Mouse (Mus musculus) layer of hippocampus, adult 9-11 months (tissue): ENCODE data around the gene Ccdc157.
"Not testable (repeated sequence)": the region's sequence is repeated elsewhere in the genome, so short reads cannot be mapped to it uniquely, and the experiment has no call there.

Experiments used
- DNase-seq: peaks from one replicate; pipeline ENCODE4 v3.0.0; 2022

Gene Ccdc157

GRCm38 (mm10) chr11:4159808-4160708, at the start of gene Ccdc157, which contains the start of gene Sf3a1:
TSS of gene Ccdc157 (minus strand) at chr11:4160293.
TSS of gene Sf3a1 (plus strand) at chr11:4160350.
- DNase-seq = peak; percentile 93

DNA sequence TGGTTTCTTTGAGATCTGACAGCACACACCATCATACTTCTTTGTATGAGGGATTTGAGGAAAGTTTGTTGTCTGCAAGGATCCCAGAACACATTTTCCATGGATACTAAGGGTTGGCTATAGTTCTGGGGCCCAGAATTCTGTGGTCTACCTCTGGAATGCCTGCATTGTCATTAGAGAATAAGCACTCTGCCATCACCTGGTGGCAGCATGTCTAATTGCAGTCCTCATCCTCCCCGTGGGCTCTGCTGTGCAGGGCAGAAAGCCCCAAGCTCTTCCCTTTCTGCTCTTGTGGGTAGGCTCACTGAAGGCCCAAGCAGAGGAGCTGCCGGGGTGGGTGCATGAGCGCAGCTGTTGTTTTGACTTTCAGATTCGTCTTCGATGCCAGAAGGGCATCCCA, 49.5 kb upstream of the Ccdc157 start:
- DNase-seq = no peak

GRCm38 (mm10) chr11:4207655-4208054, 47.6 kb upstream of the Ccdc157 start:
- DNase-seq = no peak

DNA sequence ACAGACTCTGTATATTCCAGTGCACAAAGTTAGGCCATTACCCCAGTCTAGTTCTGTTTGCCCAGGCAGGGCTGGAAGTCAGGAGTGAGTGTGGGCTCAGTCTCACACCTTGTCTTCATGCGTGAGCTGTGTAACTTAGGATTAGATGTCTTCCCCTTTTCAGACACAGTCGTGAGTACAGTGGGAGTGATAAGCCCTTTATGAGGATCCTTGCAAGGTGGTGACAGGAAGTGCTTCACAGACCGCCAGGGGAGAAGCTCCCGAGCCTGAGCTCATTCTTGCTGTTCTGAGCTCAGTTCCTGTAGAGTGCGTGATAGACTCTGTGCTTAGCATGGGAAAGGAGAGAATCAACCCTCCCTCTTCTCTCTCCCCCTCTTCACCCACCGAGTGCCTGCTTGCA, 46.5 kb upstream of the Ccdc157 start:
- no peak for DNase-seq

GRCm38 (mm10) chr11:4205951-4206350, 45.9 kb upstream of the Ccdc157 start:
- no peak for DNase-seq

GRCm38 (mm10) chr11:4205097-4205655, 45.1 kb upstream of the Ccdc157 start:
- DNase-seq = no peak

DNA sequence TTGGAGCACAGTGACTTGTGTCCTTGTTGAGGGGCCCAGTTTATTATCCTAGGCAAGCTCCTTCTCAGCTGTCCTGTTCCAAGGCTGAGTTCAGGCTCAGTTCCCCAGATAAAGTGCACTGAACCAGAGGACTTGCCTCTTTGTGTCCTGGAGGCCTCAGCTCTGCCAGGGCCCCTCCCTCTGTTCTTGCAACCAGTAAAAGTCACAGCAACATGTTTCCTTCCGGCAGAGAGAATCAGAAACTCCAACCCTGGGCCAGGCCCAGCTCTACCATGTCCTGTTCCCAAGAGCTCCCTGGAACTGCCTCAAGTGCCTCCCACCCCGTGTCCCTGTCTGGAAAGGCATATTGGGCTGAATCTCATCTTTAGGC, 43.6 kb upstream of the Ccdc157 start:
- no peak for DNase-seq

- no peak for DNase-seq
Observed at GRCm38 (mm10) chr11:4202995-4203704, 43.1 kb upstream of the Ccdc157 start.

DNA sequence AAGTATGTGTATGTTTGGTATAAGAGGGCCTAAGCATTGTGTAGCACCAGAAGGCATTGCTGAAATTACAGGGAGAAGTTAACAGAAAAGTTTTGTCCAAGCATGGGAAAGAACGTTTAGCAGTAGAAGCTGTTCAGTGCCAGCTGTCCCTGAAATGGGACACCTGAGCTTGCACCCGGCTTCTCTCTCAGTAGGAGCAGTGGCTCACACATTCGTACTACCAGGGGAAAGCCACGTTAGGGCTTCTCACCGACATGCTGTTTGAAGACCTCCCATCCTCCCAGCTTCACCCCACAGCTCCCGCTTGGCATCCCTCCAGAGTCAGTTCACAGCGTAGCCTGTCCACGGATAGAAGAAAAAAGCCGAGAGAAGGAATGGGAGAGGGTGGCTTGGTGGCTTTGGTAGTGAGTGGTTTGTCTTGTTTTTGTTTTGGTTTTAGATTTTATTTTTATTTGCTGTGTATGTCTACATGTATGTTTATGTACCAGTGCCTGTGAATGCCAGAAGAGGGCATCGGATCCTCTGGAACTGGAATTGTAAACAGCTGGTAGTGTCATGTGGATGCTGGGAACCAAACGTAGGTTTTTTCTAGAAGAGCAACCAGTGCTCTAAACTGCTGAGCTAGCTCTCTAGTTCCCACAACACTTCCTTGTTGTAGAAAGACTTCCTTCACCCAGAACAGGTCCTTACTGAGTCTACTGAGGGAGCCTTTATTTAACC, 42.0 kb upstream of the Ccdc157 start:
- peak; percentile 50 for DNase-seq

GRCm38 (mm10) chr11:4197691-4198090, 37.6 kb upstream of the Ccdc157 start:
- DNase-seq = no peak

DNA sequence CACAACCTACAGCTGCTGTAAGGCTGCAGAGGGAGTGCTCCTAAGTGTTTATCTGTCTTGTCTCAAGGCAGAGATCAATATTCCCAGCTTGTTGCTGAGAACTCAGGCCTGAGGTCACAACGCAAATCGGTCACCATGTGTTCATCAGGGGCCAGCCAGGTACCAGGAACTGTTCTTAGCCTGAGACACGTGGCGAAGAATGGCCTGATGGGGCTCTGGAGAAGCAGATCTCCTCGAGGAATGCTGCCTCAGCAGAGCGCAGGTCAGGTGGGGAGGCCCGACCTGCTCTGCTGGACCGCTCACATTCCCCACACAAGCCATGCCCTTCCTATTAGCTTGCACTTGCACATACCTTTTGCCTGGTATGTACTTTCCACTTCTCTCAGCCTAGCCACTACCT, 36.5 kb upstream of the Ccdc157 start:
- no peak for DNase-seq

DNA sequence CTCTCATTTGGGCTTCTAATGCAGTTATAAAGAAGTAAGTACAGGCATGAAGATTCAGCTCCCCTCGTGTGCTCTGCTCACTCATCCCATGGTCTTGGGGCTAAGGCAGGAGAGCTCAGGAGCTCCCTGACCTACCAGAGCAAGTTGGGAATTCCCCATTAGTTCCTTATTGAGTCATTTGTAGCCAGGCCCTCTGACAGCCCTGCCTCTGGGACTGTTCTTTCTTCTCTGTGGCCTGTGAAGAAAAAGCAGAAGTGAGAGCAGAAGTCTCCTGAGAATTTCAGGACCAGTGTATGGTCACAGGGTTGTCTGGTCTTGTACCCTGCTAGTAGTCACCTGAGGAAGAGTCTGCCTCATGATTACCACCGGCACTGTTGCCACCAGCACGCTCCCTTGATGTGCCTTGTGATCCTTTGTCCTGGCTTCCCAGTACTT, 35.5 kb upstream of the Ccdc157 start:
- peak; percentile 65 for DNase-seq

- DNase-seq = no peak
Observed at GRCm38 (mm10) chr11:4193420-4193819, 33.3 kb upstream of the Ccdc157 start.

DNA sequence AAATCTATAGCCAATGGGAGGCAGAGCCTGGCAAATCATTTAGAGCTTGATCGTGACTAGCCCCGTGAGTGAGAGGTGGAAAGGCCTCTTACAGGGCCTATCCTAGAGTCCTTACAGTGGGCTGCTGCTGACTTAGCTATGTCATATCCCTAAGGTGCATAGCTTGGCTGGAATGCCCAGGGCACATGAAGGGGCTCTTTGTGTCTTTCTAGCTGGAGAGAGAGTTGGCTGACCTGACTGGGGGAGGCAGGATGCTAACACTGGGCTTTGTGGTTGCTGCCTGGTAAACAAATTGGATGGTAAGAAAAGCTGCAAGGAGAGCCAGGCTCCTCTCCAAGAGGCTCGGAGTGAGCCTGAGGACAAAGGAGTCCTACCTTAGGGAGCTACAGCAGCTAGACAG, 32.7 kb upstream of the Ccdc157 start:
- no peak for DNase-seq

DNA sequence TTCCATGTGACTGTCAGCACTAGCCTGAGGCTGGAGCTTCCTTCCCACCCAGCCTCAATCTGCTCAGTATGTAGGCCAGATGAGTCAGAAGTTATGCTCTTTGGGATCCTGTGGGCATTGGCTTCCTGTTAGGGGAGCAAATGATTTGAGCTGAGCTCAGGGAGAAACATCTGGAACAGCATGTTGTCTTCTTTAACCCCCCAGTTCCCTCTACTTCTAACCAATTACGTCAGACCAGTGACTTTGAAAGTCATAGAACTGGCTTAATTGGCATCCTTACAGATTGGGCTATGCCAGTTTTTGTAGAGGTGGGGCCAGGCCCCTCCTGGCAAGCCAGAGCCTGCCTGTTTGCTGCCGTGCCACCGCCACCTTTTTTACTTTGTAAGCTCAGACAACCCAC, 30.6 kb upstream of the Ccdc157 start:
- no peak for DNase-seq

- DNase-seq = no peak
Observed at GRCm38 (mm10) chr11:4189182-4189581, 29.1 kb upstream of the Ccdc157 start.

DNA sequence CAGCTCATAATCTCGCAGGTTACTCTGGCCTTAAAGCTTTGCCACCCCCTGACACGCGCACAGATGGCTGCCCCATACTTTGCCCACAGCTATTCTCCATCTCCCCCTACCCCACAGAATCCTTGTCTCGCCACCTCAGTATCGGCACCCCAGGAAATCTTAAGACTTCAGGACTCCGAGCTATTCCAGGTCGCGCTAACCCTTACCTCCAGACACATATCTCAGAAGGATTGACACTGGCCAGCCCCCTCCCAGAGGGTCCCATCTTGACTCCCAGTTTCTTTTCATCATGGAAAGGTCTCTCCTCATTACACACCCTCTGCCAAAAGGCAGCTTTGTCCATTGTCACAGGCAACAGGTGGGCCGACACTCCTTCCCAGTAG, 27.2 kb upstream of the Ccdc157 start:
- DNase-seq = no peak

GRCm38 (mm10) chr11:4186486-4187317, 26.6 kb upstream of the Ccdc157 start, which contains the start of gene Tbc1d10a:
TSS of gene Tbc1d10a (plus strand) at chr11:4186789.
- peak; percentile 99 for DNase-seq

- DNase-seq = not testable (repeated sequence)
Observed at GRCm38 (mm10) chr11:4185480-4185879, 25.4 kb upstream of the Ccdc157 start.

- DNase-seq = no peak
Observed at GRCm38 (mm10) chr11:4184251-4184952, 24.3 kb upstream of the Ccdc157 start.

DNA sequence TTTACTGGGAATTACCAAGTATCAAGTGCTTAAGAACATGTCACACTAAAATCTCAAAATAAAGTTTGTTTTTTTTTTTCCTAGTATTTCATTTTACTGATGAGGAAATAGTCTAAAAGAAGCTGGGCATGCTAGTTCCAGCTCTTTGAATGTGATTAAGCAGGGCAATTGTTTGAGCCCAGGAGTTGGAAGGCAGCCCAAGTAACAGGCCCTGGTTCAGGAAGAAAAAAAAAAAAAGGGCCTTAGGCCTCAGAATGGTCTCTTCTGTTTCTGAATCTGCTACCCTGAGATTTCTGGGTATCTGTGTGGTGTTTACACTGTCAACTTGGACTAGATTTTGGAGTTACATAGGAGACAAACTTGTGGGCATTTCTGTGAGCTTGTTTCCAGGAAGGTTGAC, 23.4 kb upstream of the Ccdc157 start:
- DNase-seq = no peak
